Mouse (Mus musculus) kidney, adult 2 months (tissue): Measurements from ENCODE around the gene Abcc6. TPM values are rescaled to one million over a fixed set of nuclear protein-coding genes. Genes with fewer than 3 reads are reported as not detected.
A peak's percentile ranks its signal among the peaks of the same experiment; 100 is the strongest.
"Not testable (repeated sequence)": the region's sequence is repeated elsewhere in the genome, so short reads cannot be mapped to it uniquely, and the experiment has no call there.

Experiments used
- DNase-seq: peaks from one replicate; pipeline ENCODE4 v3.0.0; 2021
- H3K27ac ChIP-seq: fragments of 200-500 bp; 2 replicates; pipeline ENCODE4 v1.5.1; 2012; ENCODE audit warnings: low read depth, low read length, control low read depth, inconsistent platforms; ENCODE audit not compliant: insufficient read depth
- H3K27me3 ChIP-seq: fragments of 200-500 bp; replicated peaks from 2 replicates; pipeline ENCODE4 v1.6.1; 2012; ENCODE audit warnings: mild to moderate bottlenecking, moderate library complexity, low read length, inconsistent platforms; ENCODE audit not compliant: control insufficient read depth, insufficient read depth
- H3K36me3 ChIP-seq: fragments of 200-500 bp; 2 replicates; pipeline ENCODE4 v1.6.1; 2012; ENCODE audit warnings: mild to moderate bottlenecking, moderate library complexity, low read length, inconsistent platforms; ENCODE audit not compliant: control insufficient read depth, insufficient read depth
- H3K4me1 ChIP-seq: fragments of 200-500 bp; 2 replicates; pipeline ENCODE4 v1.6.1; 2011; ENCODE audit warnings: low read length; ENCODE audit not compliant: control insufficient read depth, insufficient read depth
- H3K4me3 ChIP-seq: fragments of 200-500 bp; 2 replicates; pipeline ENCODE4 v1.5.1; 2011; ENCODE audit warnings: mild to moderate bottlenecking, low read depth, low read length, control low read depth; ENCODE audit not compliant: insufficient read depth
- CTCF ChIP-seq: fragments of 200-500 bp; conservative IDR thresholded peaks from 2 replicates; pipeline ENCODE4 v1.5.1; 2011; ENCODE audit warnings: low read depth, mild to moderate bottlenecking, control low read depth, low read length, moderate library complexity, mixed read lengths; ENCODE audit not compliant: insufficient read depth, insufficient read length
- POLR2A ChIP-seq: fragments of 200-500 bp; IDR thresholded peaks from one replicate; pipeline ENCODE4 v1.6.1; 2011; ENCODE audit warnings: low read depth, low read length, control low read depth
- WGBS: fragments of 180-500 bp; shearing (Covaris S2); methylation state at CpG from one replicate; pipeline ENCODE4 v1.1.7; 2018; 5-methylcytosine and 5-hydroxymethylcytosine counted together
- polyA plus RNA-seq: library from polyadenylated mRNA; depleted of rRNA; stranded (reverse); fragments of >200 nt; gene quantifications from 2 replicates; pipeline ENCODE4 v1.2.3, GENCODE M21; 2012

Gene Abcc6
- polyA plus RNA-seq, 1 experiment, result 13.2 TPM

- H3K27me3 ChIP-seq, result no peaks in the 10 kb centered on the region
- no peaks in the 10 kb centered on the region for H3K36me3 ChIP-seq
- no peak overlapping the region for H3K4me3 ChIP-seq
- H3K27ac ChIP-seq, result no peak overlapping the region
- H3K4me1 ChIP-seq, result no peaks in the 10 kb centered on the region
- peak; percentile 70 for DNase-seq
- 17% methylated on average over 7 of the region's 7 CpGs for WGBS
- TF ChIP-seq POLR2A (no peak), CTCF (peak; percentile 85)
Measured at GRCm38 (mm10) chr7:45935114-45935513, 95.0 kb downstream of the Abcc6 start.

DNA sequence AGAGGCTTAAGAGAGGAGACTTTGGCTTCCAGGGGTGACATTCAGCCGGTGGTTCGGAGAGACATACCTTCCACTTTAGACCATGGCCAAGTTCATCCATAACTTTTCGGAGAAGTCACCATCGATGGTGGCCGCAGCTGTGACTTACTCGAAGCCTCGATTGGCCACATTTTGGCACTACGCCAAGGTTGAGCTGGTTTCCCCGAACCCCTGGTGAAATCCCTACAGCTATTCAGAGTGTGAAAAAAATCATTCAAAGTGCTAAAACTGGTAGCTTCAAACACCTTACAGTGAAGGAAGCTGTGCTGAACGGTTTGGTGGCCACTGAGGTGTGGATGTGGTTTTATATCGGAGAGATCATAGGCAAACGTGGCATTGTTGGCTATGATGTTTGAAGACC is 96.3 kb downstream of the Abcc6 start:
- not testable (repeated sequence) for H3K4me1 ChIP-seq, H3K27me3 ChIP-seq, H3K4me3 ChIP-seq, DNase-seq, H3K36me3 ChIP-seq, H3K27ac ChIP-seq
- 85% methylated on average over 12 of the region's 12 CpGs for whole genome bisulfite sequencing

- 97% methylated on average over 1 of the region's 1 CpGs for WGBS
- Histone ChIP-seq H3K4me3 (no peak overlapping the region), H3K4me1 (no peaks in the 10 kb centered on the region), H3K27ac (no peak overlapping the region), H3K27me3 (no peaks in the 10 kb centered on the region), H3K36me3 (no peaks in the 10 kb centered on the region)
- no peak for DNase-seq
- TF ChIP-seq CTCF, result no peak
- TF ChIP-seq POLR2A, result no peak
Measured at GRCm38 (mm10) chr7:45929688-45930087, 100.4 kb downstream of the Abcc6 start.

- no peak for DNase-seq
- Histone ChIP-seq H3K27ac (no peak overlapping the region), H3K36me3 (no peaks in the 10 kb centered on the region), H3K4me1 (no peaks in the 10 kb centered on the region), H3K4me3 (no peak overlapping the region), H3K27me3 (no peaks in the 10 kb centered on the region)
- TF ChIP-seq CTCF (no peak), POLR2A (no peak)
- 54% methylated on average over 19 of the region's 23 CpGs for WGBS
Measured at GRCm38 (mm10) chr7:45928626-45929295, 101.3 kb downstream of the Abcc6 start.

DNA sequence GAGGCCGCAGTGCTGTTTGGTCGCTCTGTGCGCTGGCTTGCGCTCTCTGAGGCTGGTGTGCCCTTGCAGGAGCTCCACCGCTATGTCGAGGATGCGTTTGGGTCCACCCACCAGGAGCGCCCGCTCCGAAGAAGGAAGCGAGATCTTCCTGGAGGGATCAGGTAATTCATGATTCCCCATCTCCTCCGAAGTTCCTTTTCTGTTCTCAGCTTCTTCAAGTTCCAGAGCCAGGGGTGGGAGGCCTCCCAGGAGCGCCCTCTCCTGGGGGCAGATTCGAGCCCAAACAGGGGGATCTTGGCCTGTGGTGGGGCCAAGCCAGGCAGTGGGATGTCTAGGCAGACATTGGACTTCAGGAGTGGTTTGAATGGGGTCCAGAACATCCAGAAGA is 105.7 kb downstream of the Abcc6 start:
- Histone ChIP-seq H3K27ac (peak overlapping the region; percentile 96), H3K36me3 (no peaks in the 10 kb centered on the region), H3K4me1 (no peaks in the 10 kb centered on the region), H3K27me3 (no peaks in the 10 kb centered on the region), H3K4me3 (peak overlapping the region; percentile 75)
- no peak for TF ChIP-seq POLR2A
- TF ChIP-seq CTCF, result no peak; the same call in 1 of the 2 replicates
- peak; percentile 44 for DNase-seq
- 12% methylated on average over 14 of the region's 14 CpGs for WGBS

GRCm38 (mm10) chr7:45923762-45924428 is 106.2 kb downstream of the Abcc6 start, which contains the start of gene Ccdc114:
Gene Ccdc114, plus strand, starts transcription at chr7:45924072.
- peak within 1 kb of the TSS; percentile 96 for H3K27ac ChIP-seq
- peak; percentile 93 for DNase-seq
- TF ChIP-seq CTCF (no peak), POLR2A (peak; percentile 70)
- 4% methylated on average over 24 of the region's 24 CpGs for WGBS
- no peaks in the 10 kb centered on the region for H3K4me1 ChIP-seq
- H3K4me3 ChIP-seq, result peak within 1 kb of the TSS; percentile 75
- H3K27me3 ChIP-seq, result no peaks in the 10 kb centered on the region
- H3K36me3 ChIP-seq, result no peaks in the 10 kb centered on the region

DNA sequence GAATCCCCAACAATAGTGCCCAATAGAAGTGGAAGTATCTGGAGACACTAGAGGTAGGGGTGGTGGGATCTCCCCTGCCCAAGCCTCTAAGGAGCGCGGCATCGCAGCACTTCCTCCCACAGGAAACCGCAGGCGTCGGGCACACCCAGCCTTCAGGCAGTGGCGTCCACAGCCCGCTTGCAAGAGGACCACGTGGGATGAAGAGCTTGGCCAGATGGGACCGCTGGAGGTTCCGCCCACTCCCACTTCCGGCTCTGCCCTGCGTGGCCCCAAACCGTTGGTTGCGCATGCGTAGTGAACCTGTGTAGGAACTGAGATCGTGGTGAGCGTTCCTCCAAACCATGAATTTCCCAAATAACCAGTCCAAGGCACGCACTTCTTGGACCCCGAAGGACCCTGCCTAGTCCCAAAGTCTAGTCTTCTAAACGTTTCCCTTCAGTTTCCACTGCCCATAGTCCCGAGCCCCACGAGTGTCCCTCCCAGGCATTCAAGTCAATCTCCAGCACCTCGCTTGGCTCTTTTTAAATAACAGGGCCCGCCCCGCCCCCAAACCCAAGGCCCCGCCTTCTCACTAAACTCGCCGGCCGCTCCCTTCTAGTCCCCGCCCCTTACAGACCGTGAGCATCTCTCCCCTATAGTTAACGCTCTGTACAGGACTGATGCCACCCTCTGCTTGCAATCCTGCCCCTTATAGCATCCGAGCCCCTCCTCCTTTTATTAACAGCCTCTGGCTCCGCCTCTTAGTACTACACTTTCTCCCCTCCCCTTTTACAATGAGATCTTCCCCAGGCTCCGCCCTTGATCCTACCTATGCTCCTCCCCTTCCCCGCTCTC is 107.0 kb downstream of the Abcc6 start:
- H3K4me1 ChIP-seq, result no peaks in the 10 kb centered on the region
- peak; percentile 97 for DNase-seq

More for the DNA sequence above, 107.0 kb downstream of the Abcc6 start:
- no peaks in the 10 kb centered on the region for H3K36me3 ChIP-seq
- no peak for TF ChIP-seq POLR2A
- TF ChIP-seq CTCF, result no peak
- H3K27me3 ChIP-seq, result no peaks in the 10 kb centered on the region
- H3K4me3 ChIP-seq, result peak overlapping the region; percentile 75
- peak overlapping the region; percentile 96 for H3K27ac ChIP-seq
- under 1% methylated on average over 37 of the region's 37 CpGs for WGBS
